Mouse (Mus musculus) brown adipose tissue, adult 24 weeks (tissue): ENCODE measurements around the gene Abcb9. TPM values are rescaled to one million over a fixed set of nuclear protein-coding genes. Genes with fewer than 3 reads are reported as not detected.
A peak's percentile ranks its signal among the peaks of the same experiment; 100 is the strongest.

Source experiments
- H3K27ac ChIP-seq: fragments of 200-500 bp; replicated peaks from 2 replicates; pipeline ENCODE4 v1.5.1; 2012; ENCODE audit warnings: low read depth, mild to moderate bottlenecking, low read length
- H3K4me1 ChIP-seq: fragments of 200-500 bp; 2 replicates; pipeline ENCODE4 v1.6.1; 2012; ENCODE audit warnings: low read length, mixed read lengths; ENCODE audit not compliant: control insufficient read depth, insufficient read depth, insufficient read length
- H3K4me3 ChIP-seq: fragments of 200-500 bp; 2 replicates; pipeline ENCODE4 v1.5.1; 2012; ENCODE audit warnings: low read depth, mild to moderate bottlenecking, low read length, moderate library complexity; ENCODE audit not compliant: insufficient read depth
- polyA plus RNA-seq: library from polyadenylated mRNA; stranded (reverse); fragments of >200 nt; gene quantifications from 2 replicates; pipeline ENCODE4 v1.2.4, GENCODE M21; 2012; ENCODE audit not compliant: missing spikeins, insufficient read depth, insufficient read length

The Abcb9 gene
- polyA plus RNA-seq, 1 experiment: 6.4 TPM

DNA sequence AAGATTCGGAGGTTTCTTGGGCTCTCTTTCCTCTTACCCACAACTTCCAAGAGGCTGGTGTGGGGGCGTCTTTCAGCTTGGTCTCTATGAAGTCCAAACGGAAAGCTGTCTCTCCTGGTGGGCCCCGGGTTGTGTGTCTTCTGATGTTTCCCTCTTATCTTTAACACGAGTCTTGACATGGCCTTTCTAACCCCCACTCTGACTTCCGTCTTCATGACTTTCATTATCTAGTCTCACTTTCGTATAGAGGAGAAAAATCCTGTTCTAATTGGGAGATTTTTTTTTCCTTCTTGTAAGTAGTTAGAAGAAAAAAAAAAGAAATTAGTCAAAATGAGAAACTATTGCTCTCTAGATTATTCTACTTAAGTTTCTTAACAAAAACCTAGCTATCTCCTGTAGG is 73.2 kb downstream of the Abcb9 start:
- Histone ChIP-seq H3K27ac (no peak overlapping the region), H3K4me1 (peaks cover 29% of the 10 kb centered on the region), H3K4me3 (no peak overlapping the region)

DNA sequence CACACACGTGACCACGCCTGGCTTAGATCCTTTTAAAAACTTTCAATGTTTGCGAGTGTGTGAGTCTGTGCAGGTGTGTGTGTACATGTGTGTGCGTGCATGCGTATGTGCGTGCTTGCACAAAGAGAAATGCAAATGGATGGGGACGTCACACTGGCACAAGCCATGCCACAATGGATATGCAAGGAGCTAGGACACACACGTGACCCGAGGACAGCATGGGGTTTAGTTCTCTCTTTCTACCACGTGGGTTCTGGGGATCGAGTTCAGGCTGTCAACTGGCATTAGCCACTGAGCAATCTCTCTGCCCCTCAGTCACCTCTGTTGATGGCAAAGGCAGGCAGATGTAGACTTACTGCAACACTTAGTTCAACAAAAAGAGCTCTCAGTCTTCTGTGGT is 73.9 kb downstream of the Abcb9 start:
- Histone ChIP-seq H3K4me1 (peaks cover 31% of the 10 kb centered on the region), H3K4me3 (no peak overlapping the region), H3K27ac (no peak overlapping the region)

DNA sequence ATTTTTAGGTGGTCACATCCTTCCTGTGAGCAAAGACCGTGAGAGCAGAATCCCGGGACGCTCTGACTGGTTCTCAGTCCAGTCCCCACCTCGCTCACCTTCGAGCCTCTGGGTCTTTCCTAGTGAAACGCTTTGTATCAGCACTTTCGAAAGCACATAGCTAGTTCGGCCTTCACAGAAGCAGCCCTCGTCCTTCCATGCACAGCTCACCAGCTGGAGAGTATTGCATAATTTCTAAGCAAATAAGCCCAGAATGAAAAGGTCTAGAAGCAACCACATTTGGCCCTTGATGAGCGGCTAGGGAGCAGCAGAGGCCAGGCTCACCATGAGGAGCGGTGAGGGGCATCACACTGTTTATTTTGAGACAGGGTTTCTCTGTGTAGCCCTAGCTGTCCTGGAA is 74.5 kb downstream of the Abcb9 start:
- Histone ChIP-seq H3K4me3 (no peak overlapping the region), H3K27ac (no peak overlapping the region), H3K4me1 (peaks cover 30% of the 10 kb centered on the region)

DNA sequence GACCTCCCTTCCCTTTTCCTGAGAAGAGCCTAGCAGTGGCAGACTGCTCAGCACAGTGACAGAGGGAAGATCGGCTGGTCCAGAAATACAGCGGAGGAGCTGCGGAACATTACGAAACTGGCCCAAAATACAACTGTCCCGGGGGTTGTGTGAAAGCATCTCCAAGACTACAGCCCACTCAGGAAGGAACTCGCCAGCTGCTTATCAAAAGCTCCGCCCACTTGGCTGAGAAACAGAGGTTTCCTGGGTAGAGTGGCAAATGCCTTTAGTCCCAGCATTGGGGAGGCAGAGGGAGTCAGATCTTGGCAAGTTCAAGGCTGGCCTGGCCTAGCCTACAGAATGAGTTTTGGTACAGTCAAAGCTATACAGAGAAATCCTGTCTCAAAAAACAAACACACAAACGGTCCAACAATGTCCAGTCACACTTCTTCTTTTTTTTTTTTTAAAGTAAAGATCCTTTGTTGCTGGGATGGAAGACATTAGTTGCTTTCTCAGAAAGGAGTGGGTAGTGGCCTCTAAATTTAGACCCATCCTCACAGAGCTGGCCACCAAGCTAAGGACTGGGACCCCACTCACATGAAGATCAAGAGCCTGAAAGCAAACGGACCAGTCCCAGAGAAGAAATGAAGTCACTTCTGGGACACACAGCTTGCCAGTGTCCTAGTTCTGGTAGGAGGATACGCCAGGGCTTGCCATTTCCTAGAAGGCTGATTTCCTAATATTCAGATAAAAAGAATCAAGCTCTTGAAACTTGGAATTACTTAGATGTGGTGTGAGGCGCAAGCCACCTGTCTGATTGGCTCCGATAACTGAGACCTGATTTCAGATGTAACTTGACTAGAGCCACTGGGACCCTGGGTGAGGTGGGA is 76.0 kb downstream of the Abcb9 start:
- peaks cover 27% of the 10 kb centered on the region for H3K4me1 ChIP-seq
- H3K27ac ChIP-seq: 0 out of 2 replicates have a peak overlapping the region, but pooled peaks have one; percentile 3
- H3K4me3 ChIP-seq: no peak overlapping the region

DNA sequence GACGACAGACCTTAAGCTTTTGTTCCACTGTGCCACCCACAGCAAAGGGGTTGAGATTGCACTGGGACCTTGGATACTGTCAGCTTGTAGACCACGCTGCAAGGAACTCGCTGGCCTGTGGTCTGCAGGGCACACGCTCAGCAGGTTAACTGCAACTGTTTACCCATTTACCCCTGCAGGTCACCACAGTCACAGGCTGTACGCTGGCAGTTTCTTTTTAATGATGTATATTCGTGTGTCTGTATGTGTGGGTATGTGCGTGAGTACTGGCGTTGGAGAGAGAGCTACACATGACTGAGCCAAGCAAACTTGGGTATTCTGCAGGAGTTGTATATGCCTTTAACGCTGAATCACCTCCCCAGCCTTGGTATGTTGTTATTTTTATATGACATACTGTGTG is 76.9 kb downstream of the Abcb9 start:
- Histone ChIP-seq H3K4me1 (peaks cover 35% of the 10 kb centered on the region), H3K27ac (no peak overlapping the region), H3K4me3 (no peak overlapping the region)

DNA sequence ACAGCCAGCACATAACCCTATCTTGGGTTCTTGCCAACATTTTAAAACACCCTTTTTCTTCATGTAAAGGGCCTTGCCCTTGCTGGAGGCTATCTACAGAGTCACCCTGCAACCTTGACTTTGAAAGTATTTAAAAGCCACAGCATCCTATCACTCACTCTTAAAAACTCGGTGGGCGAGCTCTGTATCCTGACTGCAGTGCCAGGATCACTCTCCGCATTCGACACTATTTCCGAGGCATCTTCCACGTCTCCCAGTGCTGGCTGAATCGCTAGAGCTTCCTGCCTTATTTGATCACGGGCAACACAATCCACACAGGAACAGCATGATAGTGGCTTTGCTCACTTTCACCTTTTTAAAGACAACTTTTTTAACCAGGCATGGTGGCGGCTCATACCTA is 77.7 kb downstream of the Abcb9 start:
- Histone ChIP-seq H3K27ac (no peak overlapping the region), H3K4me3 (no peak overlapping the region), H3K4me1 (peaks cover 41% of the 10 kb centered on the region)

DNA sequence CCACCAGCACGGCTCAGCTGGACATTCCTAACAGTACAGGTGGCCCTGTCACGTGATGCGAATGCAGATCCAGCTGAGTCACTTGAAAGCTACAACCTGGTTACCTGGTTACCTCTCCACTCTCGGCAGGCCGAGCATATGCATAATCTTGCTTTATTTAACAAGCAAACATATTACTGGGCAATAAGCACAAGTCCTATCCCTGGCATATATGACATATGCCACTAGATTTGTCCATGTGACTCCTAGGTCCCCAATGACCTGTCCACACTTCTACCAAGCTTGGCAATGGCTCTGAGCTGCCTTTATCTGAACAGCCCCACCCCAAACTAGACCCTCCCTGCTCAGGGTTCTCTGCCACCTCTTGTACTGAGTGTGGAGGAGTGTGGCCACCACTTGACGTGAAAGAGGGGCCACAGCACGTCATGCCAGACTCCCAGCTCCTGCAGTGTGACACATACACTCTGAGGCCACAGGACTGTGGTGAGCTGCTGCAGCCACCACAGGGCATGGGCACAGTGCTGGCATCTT is 79.2 kb downstream of the Abcb9 start:
- Histone ChIP-seq H3K27ac (no peak overlapping the region), H3K4me1 (peaks cover 51% of the 10 kb centered on the region), H3K4me3 (no peak overlapping the region)

DNA sequence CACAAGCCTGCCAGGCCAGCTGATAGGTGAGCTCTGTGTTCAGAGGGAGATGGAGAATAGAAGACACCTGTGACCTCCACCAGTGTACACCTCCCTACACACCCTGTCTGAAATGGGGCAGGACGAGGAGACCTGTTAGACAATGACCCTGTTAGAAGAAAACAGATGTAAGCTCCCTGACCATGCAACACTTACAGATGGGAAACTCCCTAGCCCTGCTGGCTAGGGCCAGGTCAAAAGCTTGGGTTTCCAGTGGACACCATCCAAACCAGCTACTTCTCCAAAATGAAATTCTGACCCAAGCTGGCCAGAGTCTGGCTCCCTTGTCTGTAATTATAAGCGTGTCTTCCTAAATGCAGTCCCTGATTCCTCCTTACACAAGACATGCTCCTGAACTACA is 79.9 kb downstream of the Abcb9 start:
- peaks cover 51% of the 10 kb centered on the region for H3K4me1 ChIP-seq
- H3K27ac ChIP-seq: no peak overlapping the region
- H3K4me3 ChIP-seq: no peak overlapping the region

DNA sequence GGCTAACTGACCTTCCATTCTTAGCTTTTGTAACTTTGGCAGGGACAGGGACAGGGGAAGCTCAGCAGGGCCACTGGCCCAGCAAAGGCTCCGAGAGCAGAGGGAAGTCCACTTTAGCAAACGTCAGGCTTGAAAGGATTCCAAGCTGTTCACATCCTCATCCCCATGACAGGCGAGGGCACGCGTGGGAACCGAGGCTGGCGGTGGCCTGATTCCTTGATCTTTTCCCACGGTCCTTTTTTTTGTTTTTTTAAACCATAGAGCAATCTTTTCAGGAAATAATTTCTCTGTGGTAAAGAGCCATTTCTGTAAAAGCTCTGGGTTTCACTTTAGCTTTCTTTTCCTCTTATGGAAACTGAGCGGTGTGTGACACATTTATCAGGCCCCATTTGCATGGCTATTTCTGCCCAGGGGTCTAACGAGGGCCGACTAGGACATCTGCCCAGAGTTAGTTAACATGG is 80.8 kb downstream of the Abcb9 start:
- Histone ChIP-seq H3K4me3 (peak overlapping the region; percentile 15; the same call in 1 of the 2 replicates), H3K4me1 (peaks cover 49% of the 10 kb centered on the region), H3K27ac (peak overlapping the region; percentile 85)

DNA sequence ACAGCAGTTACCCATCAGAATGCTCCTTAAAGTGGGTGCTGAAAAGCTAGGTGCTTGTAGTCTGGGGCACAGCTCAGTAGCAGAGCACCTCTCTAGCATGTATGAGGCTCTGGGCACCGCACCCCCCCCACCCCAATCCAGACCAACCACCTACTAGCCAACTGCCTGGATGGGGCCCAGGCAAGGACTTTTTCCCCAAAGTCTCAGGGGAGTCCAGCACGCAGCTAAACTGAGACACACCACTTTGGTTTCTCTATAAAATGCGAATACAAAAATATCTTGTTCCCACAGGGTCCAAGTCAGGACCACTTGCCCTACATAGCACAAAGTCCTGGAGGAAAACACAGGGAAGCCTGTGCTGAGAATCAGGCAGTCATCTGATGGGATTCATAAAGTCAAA is 81.4 kb downstream of the Abcb9 start:
- peaks cover 49% of the 10 kb centered on the region for H3K4me1 ChIP-seq
- H3K4me3 ChIP-seq: no peak overlapping the region
- H3K27ac ChIP-seq: peak overlapping the region; percentile 85

DNA sequence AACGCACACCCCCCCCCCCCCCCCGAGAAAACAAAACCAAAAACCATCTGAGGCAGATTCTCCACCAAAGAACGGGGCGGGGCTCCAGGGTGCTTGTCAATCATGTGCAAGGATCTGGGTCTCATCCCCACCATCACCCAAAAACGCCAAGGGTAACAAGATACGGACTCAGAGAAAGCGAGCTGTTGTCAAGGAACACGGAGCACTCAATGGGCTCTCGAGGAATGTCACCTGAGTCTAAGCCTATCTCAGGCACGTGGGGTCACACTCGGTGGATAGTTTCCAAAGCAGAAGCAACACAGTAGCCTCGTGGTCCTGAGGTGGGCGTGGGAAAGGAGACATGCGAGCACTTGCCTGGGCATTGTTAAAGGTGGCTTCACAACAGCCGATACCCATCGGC is 81.9 kb downstream of the Abcb9 start:
- Histone ChIP-seq H3K4me1 (peaks cover 49% of the 10 kb centered on the region), H3K27ac (peak overlapping the region; percentile 8; the same call in 1 of the 2 replicates)

DNA sequence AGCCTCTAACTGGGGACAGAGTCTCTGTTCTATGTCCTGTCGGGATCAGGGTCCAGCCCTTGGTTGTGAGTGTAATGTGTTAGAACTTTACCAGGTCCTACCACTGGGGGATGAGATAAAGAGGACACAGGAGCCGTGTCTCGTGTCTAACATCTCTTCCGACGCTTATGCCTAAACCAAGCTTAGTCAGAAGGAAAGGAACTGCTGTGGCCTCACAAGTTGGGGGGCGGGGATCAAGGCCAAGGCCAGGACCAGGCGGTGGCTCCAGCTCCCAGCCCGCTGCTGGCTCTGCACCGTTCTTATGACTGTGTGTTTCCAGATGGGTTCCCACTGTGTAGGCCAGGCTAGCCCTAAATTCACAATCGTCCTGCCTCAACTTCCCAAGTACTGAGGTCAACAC is 82.7 kb downstream of the Abcb9 start:
- peaks cover 42% of the 10 kb centered on the region for H3K4me1 ChIP-seq
- peak overlapping the region; percentile 22 for H3K27ac ChIP-seq
- H3K4me3 ChIP-seq: no peak overlapping the region

More for the DNA sequence above, 81.9 kb downstream of the Abcb9 start:
- no peak overlapping the region for H3K4me3 ChIP-seq

DNA sequence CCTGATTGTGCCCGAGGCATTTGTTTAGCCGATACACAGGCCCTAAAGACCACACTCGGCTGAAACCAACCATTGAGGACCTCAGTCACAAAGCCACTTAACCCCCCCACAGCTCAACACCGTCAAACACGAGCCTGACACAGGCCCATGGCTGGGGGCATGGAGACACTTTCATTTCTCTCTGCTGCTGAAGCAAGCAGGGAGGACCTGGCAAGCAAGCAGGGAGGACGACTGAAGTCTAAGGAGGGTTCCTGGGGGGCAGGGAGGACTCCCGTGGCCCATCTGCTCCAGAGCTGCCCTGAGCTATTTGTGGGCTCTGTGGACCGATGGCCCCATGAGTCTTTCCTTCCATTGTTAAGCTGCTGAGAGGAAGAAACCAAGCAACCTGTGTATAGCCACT is 83.7 kb downstream of the Abcb9 start:
- H3K27ac ChIP-seq: peak overlapping the region; percentile 80
- H3K4me1 ChIP-seq: peaks cover 35% of the 10 kb centered on the region
- H3K4me3 ChIP-seq: 0 out of 2 replicates have a peak overlapping the region, but pooled peaks have one; percentile 9
